In the genomic region with DNA sequence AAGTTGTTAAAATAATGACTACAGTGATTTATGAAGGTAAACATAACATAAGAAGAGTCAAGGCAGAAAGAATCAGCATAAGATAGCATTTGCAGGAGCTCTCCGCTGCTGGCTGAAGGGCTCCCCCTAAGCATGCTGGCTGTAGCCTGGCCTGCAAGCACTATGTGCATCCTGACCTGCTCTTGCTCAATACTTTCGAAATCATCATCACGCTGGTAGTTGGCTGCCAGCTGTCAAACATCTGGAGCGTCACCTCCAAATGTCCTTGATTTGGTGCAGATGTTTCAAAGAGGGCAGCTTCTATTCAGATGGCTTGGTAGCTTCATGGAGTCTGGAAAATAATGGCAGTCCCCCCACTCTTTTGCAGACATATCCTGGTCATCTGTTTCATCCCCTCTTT, we compare ENCODE assay signal across 11 mouse cellular contexts.
DNase-seq lines count a peak whose midpoint lies in the region; ATAC-seq lines count a peak whose summit lies in the region.
"Had no signal": no experiment of that assay in that cellular context is flagged by ENCODE, and none has a peak within 500 bp of the region (broad histone marks: within the 10 kb centered on the region; RNA-seq: fewer than 3 reads in every experiment).

No protein-coding gene starts in this region.

- no peaks in the 10 kb centered on the region for H3K27me3 ChIP-seq in hindbrain, embryonic 16.5 days (replicated peaks; ENCODE audit: control insufficient read depth, insufficient read depth, low read length)
- H3K27me3 ChIP-seq in forebrain, embryonic 15.5 days = no peaks in the 10 kb centered on the region
- H3K27me3 ChIP-seq: limb, embryonic 15.5 days had no signal

- intact Hi-C loops in heart, postnatal 14 days (cut with DNase I) = no loop called here

- 69% methylated on average over 4 of the region's 4 CpGs for WGBS in hindbrain, embryonic 16.5 days
- WGBS in forebrain, embryonic 15.5 days = 69% methylated on average over 4 of the region's 4 CpGs

- H3K27ac ChIP-seq in hindbrain, embryonic 16.5 days (ENCODE audit: low read depth, low read length) = no peak overlapping the region
- H3K27ac ChIP-seq in forebrain, embryonic 15.5 days (replicated peaks) = no peak overlapping the region
- H3K27ac ChIP-seq: limb, embryonic 15.5 days had no signal

- no peaks in the 10 kb centered on the region for H3K36me3 ChIP-seq in hindbrain, embryonic 16.5 days (ENCODE audit: control insufficient read depth, insufficient read depth, low read length)
- H3K36me3 ChIP-seq in forebrain, embryonic 15.5 days = no peaks in the 10 kb centered on the region
- H3K36me3 ChIP-seq: limb, embryonic 15.5 days had no signal

- ATAC-seq in hindbrain, embryonic 16.5 days = no peak
- ATAC-seq in forebrain, embryonic 15.5 days (replicated peaks) = no peak

- H3K9ac ChIP-seq in hindbrain, embryonic 16.5 days (ENCODE audit: low read depth, low read length) = no peak overlapping the region
- H3K9ac ChIP-seq in forebrain, embryonic 15.5 days (replicated peaks) = no peak overlapping the region
- H3K9ac ChIP-seq: limb, embryonic 15.5 days had no signal

- no peaks in the 10 kb centered on the region for H3K4me1 ChIP-seq in hindbrain, embryonic 16.5 days (ENCODE audit: control insufficient read depth, insufficient read depth, low read depth, low read length)
- no peaks in the 10 kb centered on the region for H3K4me1 ChIP-seq in forebrain, embryonic 15.5 days
- H3K4me1 ChIP-seq: limb, embryonic 15.5 days had no signal

- H3K4me2 ChIP-seq in hindbrain, embryonic 16.5 days (ENCODE audit: low read length) = no peak overlapping the region
- H3K4me2 ChIP-seq in forebrain, embryonic 15.5 days (replicated peaks) = no peak overlapping the region
- H3K4me2 ChIP-seq: limb, embryonic 15.5 days had no signal

- no peaks in the 10 kb centered on the region for H3K9me3 ChIP-seq in hindbrain, embryonic 16.5 days (ENCODE audit: control insufficient read depth, low read length)
- no peaks in the 10 kb centered on the region for H3K9me3 ChIP-seq in forebrain, embryonic 15.5 days
- H3K9me3 ChIP-seq: limb, embryonic 15.5 days had no signal

- DNase-seq in adrenal gland, adult 2 months = peak; percentile 59
- DNase-seq in adrenal gland, adult 18-20 months (ENCODE audit: low spot score in 2 of 2) = no peak
- DNase-seq in 416B (ENCODE audit: low read depth) = peak; percentile 62
- peak; percentile 27 to 41 for DNase-seq in heart, postnatal 14 days
- DNase-seq in lung, postnatal 36 days = peak; percentile 72
- DNase-seq in retina, embryonic 14.5 days (ENCODE audit: low spot score) = no peak
- DNase-seq: B cell, adult 2 months; thymus, postnatal 25 days had no signal

- H3K4me3 ChIP-seq in hindbrain, embryonic 16.5 days (ENCODE audit: low read length) = no peak overlapping the region
- H3K4me3 ChIP-seq in forebrain, embryonic 15.5 days = no peak overlapping the region
- H3K4me3 ChIP-seq: limb, embryonic 15.5 days had no signal

Comparison
In these comparisons a context has a peak if more than half of its experiments do, and no peak if none do; other contexts are left out.
1. DNase-seq: peak in adrenal gland, adult 2 months (single experiment), 416B (single experiment), heart, postnatal 14 days (2 of 2) and lung, postnatal 36 days (single experiment); none in adrenal gland, adult 18-20 months (0 of 2) and retina, embryonic 14.5 days (single experiment).